Mouse (Mus musculus): ENCODE measurements around the gene Pcmt1. TPM values are rescaled to one million over a fixed set of nuclear protein-coding genes. Genes with fewer than 3 reads are reported as not detected.
"Not testable (repeated sequence)": the region's sequence is repeated elsewhere in the genome, so short reads cannot be mapped to it uniquely, and the experiment has no call there.

The Pcmt1 gene
- polyA plus RNA-seq, 1 experiment, result 61.6 TPM

DNA sequence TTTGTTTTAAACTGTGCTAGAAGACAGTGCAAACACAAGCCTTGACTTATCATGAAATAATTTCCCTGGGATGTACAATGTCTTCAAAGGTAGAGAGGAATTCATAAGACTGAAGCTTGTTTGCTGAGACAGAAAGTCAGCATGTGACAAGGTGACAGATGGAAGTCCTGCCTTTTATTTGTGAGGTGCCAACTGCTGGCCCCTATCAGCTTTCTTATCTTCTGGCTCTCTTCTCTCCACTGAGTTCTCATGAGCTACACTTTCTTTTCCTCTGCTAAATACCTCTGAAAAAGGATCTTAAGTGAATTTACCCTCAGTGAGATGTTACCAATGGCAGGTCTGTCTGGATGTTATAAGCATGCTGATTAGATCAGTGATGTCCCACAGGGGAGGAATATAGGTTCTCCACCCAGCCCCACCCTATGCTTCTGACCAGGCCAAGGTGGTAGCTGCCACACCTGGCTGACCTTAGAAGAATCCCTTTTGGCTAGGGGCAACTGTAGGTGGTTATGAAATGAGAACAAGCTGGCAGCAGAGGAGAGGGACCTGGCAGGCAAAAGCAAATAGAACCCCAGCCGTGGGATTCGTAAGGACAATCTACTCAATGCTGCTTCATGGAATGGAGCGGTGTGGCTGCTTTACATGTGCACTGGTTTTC, 56.9 kb downstream of the Pcmt1 start:
- no peaks in the 10 kb centered on the region for H3K79me2 ChIP-seq (ENCODE audit: control insufficient read depth, insufficient read depth)
- no peak overlapping the region for H3K4me3 ChIP-seq
- no peak for TF ChIP-seq CEBPB (IDR thresholded peaks at IDR 0.05; ENCODE audit: insufficient read depth, poor library complexity, severe bottlenecking)
- no peak for TF ChIP-seq MYOG (IDR thresholded peaks at IDR 0.05; ENCODE audit: control insufficient read depth in 1 of 3, insufficient read depth in 1 of 3, insufficient read length in 2 of 3, low read depth in 2 of 3)
- no peak for TF ChIP-seq POLR2AphosphoS2 (IDR thresholded peaks at IDR 0.05; ENCODE audit: insufficient read length, low read depth)
- no peak for TF ChIP-seq USF1 (IDR thresholded peaks at IDR 0.05; ENCODE audit: low read depth)
- TF ChIP-seq MAX (IDR thresholded peaks at IDR 0.05; ENCODE audit: low read depth), result no peak
- TF ChIP-seq POLR2A (IDR thresholded peaks at IDR 0.05; ENCODE audit: insufficient read length, low read depth), result no peak
- no peak for TF ChIP-seq E2F4 (IDR thresholded peaks at IDR 0.05; ENCODE audit: insufficient read depth)
- TF ChIP-seq TCF12 (IDR thresholded peaks at IDR 0.05; ENCODE audit: insufficient read depth, poor library complexity, severe bottlenecking), result no peak
- TF ChIP-seq SRF (IDR thresholded peaks at IDR 0.05; ENCODE audit: control insufficient read depth, insufficient read length, low read depth), result no peak
- no peak for TF ChIP-seq REST (IDR thresholded peaks at IDR 0.05; ENCODE audit: insufficient read depth, insufficient read length)
- TF ChIP-seq TCF3 (IDR thresholded peaks at IDR 0.05; ENCODE audit: insufficient read length, low read depth), result no peak
- TF ChIP-seq MYOD1 (IDR thresholded peaks at IDR 0.05; ENCODE audit: control insufficient read depth in 1 of 3, insufficient read length in 2 of 3, low read depth in 2 of 3), result no peak
- no peak overlapping the region for H3ac ChIP-seq (ENCODE audit: control insufficient read depth, insufficient read length)
- H3K36me3 ChIP-seq (ENCODE audit: control insufficient read depth, insufficient read depth), result peaks cover 3% of the 10 kb centered on the region
- no peak overlapping the region for H3K4me2 ChIP-seq (ENCODE audit: low read depth)
- H3K27me3 ChIP-seq (ENCODE audit: control insufficient read depth, insufficient read depth, insufficient read length), result no peaks in the 10 kb centered on the region

DNA sequence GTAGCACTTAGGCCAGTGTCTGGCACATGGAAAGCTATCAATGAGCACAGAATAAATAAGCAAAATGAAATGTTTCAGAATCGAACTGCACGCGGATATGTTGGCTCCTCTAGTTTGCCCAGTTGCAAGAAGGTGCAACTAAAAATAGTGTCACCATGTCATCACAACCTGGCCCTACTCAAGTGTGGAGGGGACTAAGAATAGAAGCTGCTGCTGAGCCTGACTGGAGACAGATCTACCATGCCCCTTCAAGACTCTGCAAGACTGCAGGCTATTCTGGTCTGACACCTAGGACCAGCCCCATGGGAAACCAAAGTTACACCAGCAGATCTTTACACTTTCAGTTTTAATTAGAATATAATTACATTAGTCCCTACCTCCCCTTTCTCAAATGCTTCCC, 58.6 kb downstream of the Pcmt1 start:
- Histone ChIP-seq H3K27me3 (ENCODE audit: control insufficient read depth, insufficient read depth, insufficient read length) (no peaks in the 10 kb centered on the region), H3K4me3 (no peak overlapping the region), H3K79me2 (ENCODE audit: control insufficient read depth, insufficient read depth) (no peaks in the 10 kb centered on the region), H3K36me3 (ENCODE audit: control insufficient read depth, insufficient read depth) (no peaks in the 10 kb centered on the region), H3K4me2 (ENCODE audit: low read depth) (no peak overlapping the region), H3ac (ENCODE audit: control insufficient read depth, insufficient read length) (no peak overlapping the region)
- no peak for TF ChIP-seq CEBPB (IDR thresholded peaks at IDR 0.05; ENCODE audit: insufficient read depth, poor library complexity, severe bottlenecking)

DNA sequence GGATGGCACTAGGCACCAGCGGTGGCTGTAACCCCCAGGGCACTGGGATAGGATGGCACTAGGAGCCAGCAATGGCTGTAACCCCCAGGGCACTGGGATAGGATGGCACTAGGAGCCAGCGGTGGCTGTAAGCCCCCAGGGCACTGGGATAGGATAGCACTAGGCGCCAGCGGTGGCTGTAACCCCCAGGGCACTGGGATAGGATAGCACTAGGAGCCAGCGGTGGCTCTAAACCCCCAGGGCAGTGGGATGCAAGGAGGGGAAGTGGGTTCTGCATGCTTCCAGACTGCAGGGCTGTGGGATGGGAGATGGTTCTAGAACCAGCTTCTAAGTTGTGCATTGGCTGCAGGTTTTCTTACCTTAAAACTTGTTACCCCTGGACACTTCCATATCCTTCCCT, 60.2 kb downstream of the Pcmt1 start:
- no peak overlapping the region for H3ac ChIP-seq (ENCODE audit: control insufficient read depth, insufficient read length)
- no peak for TF ChIP-seq USF1 (IDR thresholded peaks at IDR 0.05; ENCODE audit: low read depth)
- TF ChIP-seq POLR2A (IDR thresholded peaks at IDR 0.05; ENCODE audit: insufficient read length, low read depth), result no peak
- TF ChIP-seq MAX (IDR thresholded peaks at IDR 0.05; ENCODE audit: low read depth), result no peak
- no peak for TF ChIP-seq POLR2AphosphoS2 (IDR thresholded peaks at IDR 0.05; ENCODE audit: insufficient read length, low read depth)
- H3K79me2 ChIP-seq (ENCODE audit: control insufficient read depth, insufficient read depth), result no peaks in the 10 kb centered on the region
- no peak overlapping the region for H3K4me3 ChIP-seq
- H3K36me3 ChIP-seq (ENCODE audit: control insufficient read depth, insufficient read depth), result no peaks in the 10 kb centered on the region
- no peak overlapping the region for H3K4me2 ChIP-seq (ENCODE audit: low read depth)
- no peaks in the 10 kb centered on the region for H3K27me3 ChIP-seq (ENCODE audit: control insufficient read depth, insufficient read depth, insufficient read length)

DNA sequence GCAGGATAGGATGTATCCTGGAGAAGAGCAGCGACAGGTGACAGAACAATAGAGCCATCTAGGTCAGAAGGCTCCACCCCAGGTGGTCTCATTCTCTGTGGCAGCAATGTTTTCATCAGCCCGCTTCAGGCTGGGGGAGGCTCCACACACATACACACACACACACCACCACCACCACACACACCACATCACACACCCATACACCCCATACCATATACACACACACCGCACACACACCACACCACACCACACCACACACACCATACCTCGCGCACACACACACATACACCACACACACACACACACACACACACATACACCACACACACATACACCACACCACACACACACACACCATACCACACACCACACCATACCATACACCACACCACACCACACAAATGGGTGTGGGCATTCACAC, 61.1 kb downstream of the Pcmt1 start:
- H3K4me3 ChIP-seq, result no peak overlapping the region
- TF ChIP-seq REST (IDR thresholded peaks at IDR 0.05; ENCODE audit: insufficient read depth, insufficient read length) (no peak), MYOG (IDR thresholded peaks at IDR 0.05; ENCODE audit: control insufficient read depth in 1 of 3, insufficient read depth in 1 of 3, insufficient read length in 2 of 3, low read depth in 2 of 3) (no peak), E2F4 (IDR thresholded peaks at IDR 0.05; ENCODE audit: insufficient read depth) (no peak), TCF3 (IDR thresholded peaks at IDR 0.05; ENCODE audit: insufficient read length, low read depth) (no peak), POLR2AphosphoS2 (IDR thresholded peaks at IDR 0.05; ENCODE audit: insufficient read length, low read depth) (no peak), USF1 (IDR thresholded peaks at IDR 0.05; ENCODE audit: low read depth) (no peak), MYOD1 (IDR thresholded peaks at IDR 0.05; ENCODE audit: control insufficient read depth in 1 of 3, insufficient read length in 2 of 3, low read depth in 2 of 3) (no peak), MAX (IDR thresholded peaks at IDR 0.05; ENCODE audit: low read depth) (no peak), POLR2A (IDR thresholded peaks at IDR 0.05; ENCODE audit: insufficient read length, low read depth) (no peak)
- H3ac ChIP-seq (ENCODE audit: control insufficient read depth, insufficient read length), result no peak overlapping the region
- H3K79me2 ChIP-seq (ENCODE audit: control insufficient read depth, insufficient read depth), result no peaks in the 10 kb centered on the region
- no peaks in the 10 kb centered on the region for H3K36me3 ChIP-seq (ENCODE audit: control insufficient read depth, insufficient read depth)
- no peaks in the 10 kb centered on the region for H3K27me3 ChIP-seq (ENCODE audit: control insufficient read depth, insufficient read depth, insufficient read length)
- no peak overlapping the region for H3K4me2 ChIP-seq (ENCODE audit: low read depth)

DNA sequence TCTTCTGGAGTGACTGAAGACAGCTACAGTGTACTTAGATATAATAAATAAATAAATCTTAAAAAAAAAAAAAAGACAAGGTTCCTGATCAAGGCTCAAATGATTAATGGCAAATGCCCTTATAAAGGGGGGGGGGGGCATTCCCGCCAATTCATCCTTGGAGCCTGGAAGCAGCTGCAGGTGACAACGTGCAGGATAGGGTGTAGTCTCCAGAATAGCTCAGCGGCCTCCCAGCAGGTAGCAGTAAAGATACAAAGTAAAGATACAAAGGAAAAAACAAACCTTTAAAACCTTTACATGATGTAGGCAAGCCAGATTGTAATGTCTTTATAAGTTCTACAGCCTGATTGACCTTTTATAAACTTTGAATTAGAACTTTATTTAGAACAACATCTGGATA, 63.4 kb downstream of the Pcmt1 start:
- H3K4me3 ChIP-seq; H3K36me3 ChIP-seq (ENCODE audit: control insufficient read depth, insufficient read depth); H3ac ChIP-seq (ENCODE audit: control insufficient read depth, insufficient read length); H3K4me2 ChIP-seq (ENCODE audit: low read depth); H3K27me3 ChIP-seq (ENCODE audit: control insufficient read depth, insufficient read depth, insufficient read length); H3K79me2 ChIP-seq (ENCODE audit: control insufficient read depth, insufficient read depth): not testable (repeated sequence)

DNA sequence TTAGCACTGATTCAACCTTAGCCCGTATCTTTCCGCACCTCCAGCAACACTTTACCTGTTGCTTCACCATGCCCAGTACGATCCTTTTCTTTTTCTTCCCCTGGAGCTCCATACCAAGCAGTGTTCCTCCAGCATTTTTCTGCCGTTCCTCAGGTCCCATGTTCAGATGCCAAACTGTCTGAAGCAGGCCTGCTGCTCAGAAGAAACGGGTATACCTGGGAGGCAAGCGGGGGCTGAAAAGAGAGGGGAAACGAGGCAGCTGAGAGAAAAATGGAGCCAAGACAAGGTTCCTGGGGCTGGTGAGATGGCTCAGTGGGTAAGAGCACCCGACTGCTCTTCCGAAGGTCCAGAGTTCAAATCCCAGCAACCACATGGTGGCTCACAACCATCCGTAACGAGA, 63.8 kb downstream of the Pcmt1 start:
- H3K36me3 ChIP-seq (ENCODE audit: control insufficient read depth, insufficient read depth); H3K79me2 ChIP-seq (ENCODE audit: control insufficient read depth, insufficient read depth); H3ac ChIP-seq (ENCODE audit: control insufficient read depth, insufficient read length); H3K27me3 ChIP-seq (ENCODE audit: control insufficient read depth, insufficient read depth, insufficient read length); H3K4me3 ChIP-seq; H3K4me2 ChIP-seq (ENCODE audit: low read depth): not testable (repeated sequence)

All from myocyte (in vitro differentiated cells).